Mouse (Mus musculus) spleen, adult 18-20 months (tissue): ENCODE results near the gene Tgfbr1.

Experiments
- DNase-seq, 2 experiments: peaks; one replicate each; pipeline ENCODE4 v3.0.0; 2022; ENCODE audit warnings: mixed read lengths in 2 of 2

Tgfbr1 gene

GRCm38 (mm10) chr4:47424376-47424775, 71.4 kb downstream of the Tgfbr1 start:
- no peak for DNase-seq

- DNase-seq, result no peak
These were observed 72.3 kb downstream of the Tgfbr1 start for GRCm38 (mm10) chr4:47425247-47425830.

GRCm38 (mm10) chr4:47427606-47428005, 74.6 kb downstream of the Tgfbr1 start:
- no peak for DNase-seq

- DNase-seq, result no peak
These were observed 77.5 kb downstream of the Tgfbr1 start for GRCm38 (mm10) chr4:47430557-47430956.

GRCm38 (mm10) chr4:47431081-47431480, 78.1 kb downstream of the Tgfbr1 start:
- DNase-seq, result no peak

GRCm38 (mm10) chr4:47432766-47433165, 79.7 kb downstream of the Tgfbr1 start:
- no peak for DNase-seq

GRCm38 (mm10) chr4:47435131-47435530, 82.1 kb downstream of the Tgfbr1 start:
- DNase-seq, result no peak

- DNase-seq, result no peak
These were observed 82.7 kb downstream of the Tgfbr1 start for GRCm38 (mm10) chr4:47435566-47436360.

- DNase-seq, result peak; percentile 48 to 72
These were observed 84.6 kb downstream of the Tgfbr1 start for GRCm38 (mm10) chr4:47437365-47438340.

GRCm38 (mm10) chr4:47438956-47439355, 85.9 kb downstream of the Tgfbr1 start:
- no peak for DNase-seq

- DNase-seq, result no peak
These were observed 87.9 kb downstream of the Tgfbr1 start for GRCm38 (mm10) chr4:47440951-47441350.

- no peak for DNase-seq
These were observed 95.5 kb downstream of the Tgfbr1 start for GRCm38 (mm10) chr4:47448526-47448925.

GRCm38 (mm10) chr4:47449116-47449515, 96.1 kb downstream of the Tgfbr1 start:
- no peak for DNase-seq

- no peak for DNase-seq
These were observed 96.8 kb downstream of the Tgfbr1 start for GRCm38 (mm10) chr4:47449586-47450522.
